Mouse (Mus musculus): Measurements from ENCODE around the gene Olfr1306. TPM values are rescaled to one million over a fixed set of nuclear protein-coding genes. Genes with fewer than 3 reads are reported as not detected.

Gene Olfr1306
- not detected in 2 replicates for polyA plus RNA-seq (2012; rRNA removed)

GRCm38 (mm10) chr2:111916171-111916570, at the start of gene Olfr1306:
Olfr1306 (minus strand) TSS chr2:111916271.
- no peak for DNase-seq (ENCODE audit: extremely low spot score in 1 of 2, low spot score in 1 of 2)

GRCm38 (mm10) chr2:111964844-111965243, 48.8 kb upstream of the Olfr1306 start, which contains the start of gene Olfr1308:
Olfr1308 (minus strand) TSS chr2:111964944.
- DNase-seq (ENCODE audit: extremely low spot score in 1 of 2, low spot score in 1 of 2) = no peak

- DNase-seq (ENCODE audit: extremely low spot score in 1 of 2, low spot score in 1 of 2) = no peak
Measured at GRCm38 (mm10) chr2:111949340-111949739, 33.3 kb upstream of the Olfr1306 start, which contains the start of gene Olfr1307. Olfr1307 (minus strand) TSS chr2:111949440.

GRCm38 (mm10) chr2:111877049-111877448, 39.0 kb downstream of the Olfr1306 start, which contains the start of gene Olfr1305:
Olfr1305 (minus strand) TSS chr2:111877149.
- DNase-seq (ENCODE audit: extremely low spot score in 1 of 2, low spot score in 1 of 2) = no peak

Other genes starting within 250 kb of the Olfr1306 start
- 0.04 and 0.19 TPM in 2 replicates for gene Olfr1301, start 165.3 kb downstream of the Olfr1306 start, polyA plus RNA-seq (2012; rRNA removed)
- not detected in 2 replicates for gene Olfr1302, start 138.8 kb downstream of the Olfr1306 start, polyA plus RNA-seq (2012; rRNA removed)
- gene Olfr1303, start 95.9 kb downstream of the Olfr1306 start, polyA plus RNA-seq (2012; rRNA removed) = not detected in 2 replicates
- not detected in 2 replicates for gene Olfr1305, start 39.1 kb downstream of the Olfr1306 start, polyA plus RNA-seq (2012; rRNA removed)
- gene Olfr1307, start 33.2 kb upstream of the Olfr1306 start, polyA plus RNA-seq (2012; rRNA removed) = under 0.01 TPM in 1 of 2 replicates, not detected in the other
- gene Olfr1308, start 48.7 kb upstream of the Olfr1306 start, polyA plus RNA-seq (2012; rRNA removed) = not detected in 2 replicates
- not detected in 2 replicates for gene Olfr1309, start 74.0 kb upstream of the Olfr1306 start, polyA plus RNA-seq (2012; rRNA removed)
- not detected in 2 replicates for gene Olfr1310, start 96.4 kb upstream of the Olfr1306 start, polyA plus RNA-seq (2012; rRNA removed)
- gene Olfr1311, start 108.1 kb upstream of the Olfr1306 start, polyA plus RNA-seq (2012; rRNA removed) = not detected in 2 replicates
- gene Olfr1312, start 134.0 kb upstream of the Olfr1306 start, polyA plus RNA-seq (2012; rRNA removed) = not detected in 2 replicates
- gene Olfr1313, start 161.6 kb upstream of the Olfr1306 start, polyA plus RNA-seq (2012; rRNA removed) = not detected in 2 replicates
- 0.06 TPM in 1 of 2 replicates, not detected in the other for gene Olfr1314, start 180.5 kb upstream of the Olfr1306 start, polyA plus RNA-seq (2012; rRNA removed)
- not detected in 2 replicates for gene Olfr1315-ps1, start 199.2 kb upstream of the Olfr1306 start, polyA plus RNA-seq (2012; rRNA removed)
- gene Olfr1316, start 218.7 kb upstream of the Olfr1306 start, polyA plus RNA-seq (2012; rRNA removed) = 0.04 TPM in 1 of 2 replicates, not detected in the other
- not detected in 2 replicates for gene Olfr1317, start 224.1 kb upstream of the Olfr1306 start, polyA plus RNA-seq (2012; rRNA removed)
- not detected in 2 replicates for gene Olfr1318, start 237.9 kb upstream of the Olfr1306 start, polyA plus RNA-seq (2012; rRNA removed)

Measured in frontal cortex, adult 2 months (tissue).